Mouse (Mus musculus) G1E (cell line): ENCODE results near the gene Clec11a.

ENCODE experiments used
- CTCF ChIP-seq: IDR thresholded peaks from 2 replicates; pipeline ENCODE4 v1.5.1; 2012; ENCODE audit warnings: low read depth, low read length, inconsistent platforms, mixed read lengths
- TAL1 ChIP-seq: conservative IDR thresholded peaks from 2 replicates; pipeline ENCODE4 v1.6.1; 2012; ENCODE audit warnings: low read depth, low read length, inconsistent platforms, mixed read lengths

DNA sequence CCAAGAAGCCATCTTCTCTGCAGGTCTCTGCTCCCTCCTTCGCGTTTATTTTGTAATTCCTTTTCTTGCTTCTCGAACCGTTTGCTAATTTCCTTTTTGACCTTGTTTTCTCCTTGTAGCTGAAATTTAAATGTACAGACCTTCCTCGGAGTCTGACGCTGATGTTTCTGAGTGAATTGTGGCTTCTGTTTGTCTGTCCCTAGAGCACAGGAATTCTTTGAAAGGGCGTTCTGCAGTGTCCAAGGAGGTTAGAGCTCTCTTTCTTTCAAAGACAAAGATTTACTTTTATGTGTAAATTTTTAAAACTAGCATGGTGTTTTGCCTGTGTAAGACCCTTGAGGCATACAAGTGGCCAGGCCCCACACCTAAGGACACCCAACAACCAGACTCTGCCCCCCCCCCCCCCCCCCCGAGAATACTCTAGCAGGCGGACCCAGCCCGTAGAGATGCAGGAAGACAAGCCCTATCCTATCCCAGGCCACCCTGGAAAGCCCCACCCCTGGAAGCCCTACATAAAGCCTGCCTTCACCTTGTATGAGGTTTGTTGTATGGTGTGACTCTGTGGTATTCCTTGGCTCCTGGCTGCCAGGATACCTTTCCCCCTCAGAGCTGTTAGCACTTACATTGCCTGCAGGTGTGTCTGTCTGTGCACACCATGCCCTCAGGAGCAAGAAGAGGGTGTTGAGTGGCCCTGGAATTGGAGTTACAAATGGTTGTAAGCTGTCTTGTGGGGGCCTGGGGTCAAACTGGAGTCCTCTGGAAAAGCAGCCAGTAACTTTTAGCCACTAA, 30.0 kb downstream of the Clec11a start:
- no peak for TF ChIP-seq CTCF
- TF ChIP-seq TAL1, result no peak
